Mouse (Mus musculus): ENCODE measurements around the gene P2rx3.

DNA sequence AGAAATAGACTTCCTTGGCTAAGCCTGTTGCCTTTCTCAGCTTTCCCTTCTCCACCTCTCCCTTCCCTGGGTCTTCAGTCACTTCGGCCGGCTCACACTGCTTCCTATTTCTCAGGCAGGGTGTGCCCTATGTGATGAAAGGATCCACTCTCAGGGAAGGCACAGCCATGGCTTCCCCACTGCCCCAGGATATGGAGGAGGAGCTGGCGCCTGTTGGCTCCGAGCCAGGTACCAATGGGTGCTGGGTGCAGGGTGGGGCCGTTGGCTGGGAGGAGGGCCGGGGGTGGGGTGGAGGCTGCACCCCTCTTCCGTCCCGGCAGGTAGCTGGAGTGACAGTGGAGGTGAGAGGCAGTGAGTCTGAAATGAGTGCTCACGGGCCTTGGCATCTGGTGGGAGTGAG lies 13.5 kb upstream of the P2rx3 start:
- TF ChIP-seq CTCF (IDR thresholded peaks at IDR 0.05; ENCODE audit: low read depth, low read length) (no peak), EP300 (IDR thresholded peaks at IDR 0.05; ENCODE audit: insufficient read depth, low read depth, low read length) (no peak), POLR2A (IDR thresholded peaks at IDR 0.05; ENCODE audit: insufficient read depth, low read length) (no peak)

Data from ES-Bruce4 (cell line).